Mouse (Mus musculus) midbrain, embryonic 12.5 days (tissue): ENCODE data around the gene Mns1. TPM values are rescaled to one million over a fixed set of nuclear protein-coding genes. Genes with fewer than 3 reads are reported as not detected.
"Not testable (repeated sequence)": the region's sequence is repeated elsewhere in the genome, so short reads cannot be mapped to it uniquely, and the experiment has no call there.

Experiments used
- ATAC-seq: fragments of 200-750 bp; cut with Nextera tagmentation; 2 replicates; pipeline ENCODE4 v1.8.0; 2017; ENCODE audit warnings: low read depth, moderate TSS enrichment, moderate library complexity; ENCODE audit not compliant: low FRiP score
- H3K27ac ChIP-seq: fragments of 300-500 bp; sonication (generic); replicated peaks from 2 replicates; pipeline ENCODE4 v1.5.1; 2016; ENCODE audit warnings: mild to moderate bottlenecking
- H3K27me3 ChIP-seq: fragments of 300-500 bp; sonication (generic); 2 replicates; pipeline ENCODE4 v1.6.1; 2016; ENCODE audit warnings: mild to moderate bottlenecking
- H3K36me3 ChIP-seq: fragments of 300-500 bp; sonication (generic); 2 replicates; pipeline ENCODE4 v1.6.1; 2016
- H3K4me1 ChIP-seq: fragments of 300-500 bp; sonication (generic); 2 replicates; pipeline ENCODE4 v1.6.1; 2016
- H3K4me2 ChIP-seq: fragments of 300-500 bp; sonication (generic); replicated peaks from 2 replicates; pipeline ENCODE4 v1.6.1; 2016; ENCODE audit warnings: mild to moderate bottlenecking, moderate library complexity
- H3K4me3 ChIP-seq: fragments of 300-500 bp; sonication (generic); 2 replicates; pipeline ENCODE4 v1.5.1; 2016; ENCODE audit warnings: mild to moderate bottlenecking
- H3K9ac ChIP-seq: fragments of 300-500 bp; sonication (generic); replicated peaks from 2 replicates; pipeline ENCODE4 v1.6.1; 2016; ENCODE audit warnings: mild to moderate bottlenecking, moderate library complexity
- H3K9me3 ChIP-seq: fragments of 300-500 bp; sonication (generic); 2 replicates; pipeline ENCODE4 v1.6.1; 2016; ENCODE audit warnings: mild to moderate bottlenecking
- WGBS: fragments of 180-500 bp; shearing (Covaris S2); methylation state at CpG from one replicate; pipeline ENCODE4 v1.1.7; 2016; 5-methylcytosine and 5-hydroxymethylcytosine counted together
- polyA plus RNA-seq: library from polyadenylated mRNA; unstranded; fragments of >200 nt; fragmentation: Nextera tagmentation; extraction: Ambion mirVana; gene quantifications from 2 replicates; pipeline ENCODE4 v1.2.1, GENCODE M21; 2016

Mns1 gene
- polyA plus RNA-seq, 1 experiment from 2014 or later, result 38.0 TPM

DNA sequence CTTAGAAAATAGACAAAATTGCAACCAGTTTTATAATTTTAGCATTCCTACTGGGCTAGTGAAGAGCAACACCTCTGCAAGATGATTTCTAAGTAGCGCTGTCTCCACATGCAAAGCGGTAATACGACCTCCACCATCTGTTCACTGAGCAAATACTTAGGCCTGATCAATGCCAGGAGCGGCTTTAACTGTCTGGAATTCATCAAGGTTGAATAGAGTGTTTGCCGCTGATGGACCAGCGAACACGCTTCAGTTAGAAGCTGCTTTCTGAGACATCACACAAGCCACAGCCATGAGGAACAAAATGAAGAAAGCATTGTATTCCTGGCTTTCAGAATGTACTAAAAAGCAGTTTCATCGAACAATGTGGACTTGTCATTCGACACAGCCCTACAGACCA is 2.9 kb upstream of the Mns1 start:
- no peak overlapping the region for H3K4me2 ChIP-seq
- no peak for ATAC-seq
- H3K36me3 ChIP-seq, result no peaks in the 10 kb centered on the region
- no peak overlapping the region for H3K27ac ChIP-seq
- H3K4me3 ChIP-seq, result no peak overlapping the region
- peaks cover 11% of the 10 kb centered on the region for H3K4me1 ChIP-seq
- no peak overlapping the region; the same call in 1 of the 2 replicates for H3K9ac ChIP-seq
- H3K9me3 ChIP-seq, result no peaks in the 10 kb centered on the region
- WGBS, result 53% methylated on average over 9 of the region's 9 CpGs
- H3K27me3 ChIP-seq, result no peaks in the 10 kb centered on the region

- Histone ChIP-seq H3K9me3 (no peaks in the 10 kb centered on the region), H3K4me1 (peaks cover 11% of the 10 kb centered on the region), H3K9ac (peak overlapping the region; percentile 46; the same call in 1 of the 2 replicates), H3K4me3 (peak overlapping the region; percentile 57), H3K27me3 (no peaks in the 10 kb centered on the region), H3K36me3 (peaks cover 5% of the 10 kb centered on the region), H3K4me2 (peak overlapping the region; percentile 92), H3K27ac (no peak overlapping the region; the same call in 1 of the 2 replicates)
- no peak for ATAC-seq
- 3% methylated on average over 9 of the region's 9 CpGs for WGBS
These were observed 938 bp downstream of the Mns1 start for GRCm38 (mm10) chr9:72438749-72439148.

DNA sequence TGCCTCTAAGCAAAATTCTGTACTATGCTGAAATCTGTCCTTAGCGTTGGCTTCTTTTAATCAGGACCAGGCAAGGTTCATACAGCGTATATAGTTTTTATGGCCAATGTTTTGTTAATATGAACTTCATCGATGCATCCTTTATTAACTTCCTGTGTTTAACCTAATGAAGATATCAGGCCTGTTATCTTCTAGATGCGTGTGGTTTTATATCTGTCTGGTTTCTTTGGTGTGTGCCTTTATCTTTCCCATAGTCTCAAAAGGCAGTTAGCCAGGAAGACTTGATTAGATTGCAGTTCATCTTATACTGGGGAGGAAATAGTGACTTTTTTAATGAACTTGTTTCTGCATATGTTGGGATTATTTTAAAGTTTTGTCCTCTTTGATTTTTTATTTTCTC is 2.5 kb downstream of the Mns1 start:
- no peak overlapping the region for H3K27ac ChIP-seq
- H3K27me3 ChIP-seq, result no peaks in the 10 kb centered on the region
- no peak overlapping the region for H3K4me2 ChIP-seq
- ATAC-seq, result no peak
- peaks cover 11% of the 10 kb centered on the region for H3K4me1 ChIP-seq
- no peaks in the 10 kb centered on the region for H3K9me3 ChIP-seq
- H3K36me3 ChIP-seq, result peaks cover 9% of the 10 kb centered on the region
- WGBS, result 96% methylated on average over 4 of the region's 4 CpGs
- H3K9ac ChIP-seq, result no peak overlapping the region
- no peak overlapping the region for H3K4me3 ChIP-seq

DNA sequence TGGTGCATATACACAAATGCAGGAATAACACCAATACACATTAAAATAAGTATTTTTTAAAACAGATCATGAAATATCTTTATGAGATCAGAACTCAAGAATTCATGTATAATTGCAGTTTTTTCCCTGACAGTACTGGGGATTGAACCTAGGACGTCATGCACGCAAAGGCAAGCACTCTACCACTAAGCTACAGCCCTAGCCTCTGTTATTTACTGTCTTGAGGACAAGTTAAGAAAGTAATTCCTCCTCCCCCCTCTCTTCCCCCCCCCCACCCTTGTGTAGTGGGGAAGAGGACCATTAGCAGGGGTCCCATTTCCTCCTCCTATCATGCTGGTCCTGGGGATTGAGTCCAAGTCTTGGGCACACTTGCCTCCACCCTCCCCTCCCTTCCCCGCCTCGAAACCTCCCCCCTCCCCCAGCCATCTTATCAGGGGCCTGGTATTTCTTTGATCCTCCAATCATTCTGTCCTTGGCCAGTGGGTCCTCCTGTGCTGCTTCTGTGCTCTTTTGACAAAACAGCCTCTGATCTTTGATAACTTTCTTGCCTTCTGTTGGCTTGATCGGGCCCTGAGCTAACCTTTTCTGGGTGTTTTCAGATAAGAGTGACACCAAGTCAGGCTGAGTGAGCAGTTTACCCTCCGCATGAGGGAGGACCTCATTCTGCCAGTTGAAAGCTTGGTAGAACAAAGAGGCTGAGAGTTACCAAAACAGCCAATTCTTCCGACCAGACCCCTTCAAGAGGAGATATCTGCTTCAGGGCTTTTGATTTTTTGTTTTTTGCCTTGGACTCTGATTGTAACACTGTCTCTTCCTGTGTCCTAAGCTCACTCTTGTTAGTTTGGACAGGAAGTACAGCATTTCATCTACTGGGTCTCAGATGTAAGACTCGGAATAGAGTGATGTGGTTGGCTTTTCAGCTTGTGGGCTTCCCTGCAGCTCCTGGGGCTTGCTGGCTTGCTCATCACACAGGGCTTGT is 3.4 kb downstream of the Mns1 start:
- WGBS, result 82% methylated on average over 8 of the region's 8 CpGs
- H3K4me1 ChIP-seq, result peaks cover 11% of the 10 kb centered on the region
- H3K27me3 ChIP-seq, result no peaks in the 10 kb centered on the region
- H3K4me2 ChIP-seq, result no peak overlapping the region
- H3K9ac ChIP-seq, result no peak overlapping the region
- ATAC-seq, result no peak
- H3K9me3 ChIP-seq, result no peaks in the 10 kb centered on the region
- H3K4me3 ChIP-seq, result no peak overlapping the region
- H3K36me3 ChIP-seq, result peaks cover 16% of the 10 kb centered on the region
- H3K27ac ChIP-seq, result no peak overlapping the region

DNA sequence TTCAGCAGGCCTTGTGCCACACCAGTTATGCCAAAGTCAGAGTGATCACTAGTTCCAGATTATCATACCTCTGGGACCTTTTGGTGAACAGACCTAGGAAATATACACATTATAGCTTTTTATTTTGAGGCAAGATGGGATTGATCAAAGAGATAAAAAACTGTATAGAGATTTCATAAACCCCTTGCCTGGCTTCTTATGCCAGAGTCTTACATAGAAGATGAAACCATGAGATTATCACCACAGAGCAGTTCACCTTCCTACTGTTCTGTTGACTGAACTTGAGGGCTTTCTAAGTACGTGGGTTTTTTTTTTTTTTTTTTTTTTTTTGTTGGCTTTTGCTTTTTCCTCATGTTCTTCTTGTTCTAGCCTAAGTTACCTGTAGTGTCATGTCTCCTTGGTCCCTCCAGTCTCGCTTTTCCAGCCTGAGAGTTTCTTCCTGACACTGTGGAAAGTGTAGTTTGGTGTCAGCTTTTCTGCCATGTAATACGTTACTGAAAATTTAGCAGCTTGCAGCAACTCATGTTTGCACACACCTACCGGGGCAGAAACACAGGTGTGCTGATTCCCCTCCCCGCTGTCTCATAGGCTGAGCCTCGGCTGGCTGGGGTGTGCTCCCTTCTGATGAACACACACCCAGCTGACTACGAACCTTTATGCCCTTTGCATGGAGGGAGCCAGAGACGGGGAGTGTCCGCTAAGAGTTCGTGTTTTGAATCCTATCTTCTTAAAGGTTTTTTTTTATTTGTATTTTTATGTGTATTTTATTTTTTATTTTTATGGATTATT is 4.3 kb downstream of the Mns1 start:
- Histone ChIP-seq H3K4me1 (peaks cover 11% of the 10 kb centered on the region), H3K9me3 (no peaks in the 10 kb centered on the region), H3K27me3 (no peaks in the 10 kb centered on the region), H3K36me3 (peaks cover 24% of the 10 kb centered on the region), H3K27ac (no peak overlapping the region), H3K4me3 (no peak overlapping the region), H3K9ac (no peak overlapping the region), H3K4me2 (no peak overlapping the region)
- no peak for ATAC-seq
- 95% methylated on average over 10 of the region's 10 CpGs for WGBS

GRCm38 (mm10) chr9:72448026-72448425 is 10.2 kb downstream of the Mns1 start:
- ATAC-seq, result no peak
- no peaks in the 10 kb centered on the region for H3K27me3 ChIP-seq
- H3K36me3 ChIP-seq, result peaks cover 68% of the 10 kb centered on the region
- no peaks in the 10 kb centered on the region for H3K9me3 ChIP-seq
- 55% methylated on average over 8 of the region's 8 CpGs for WGBS
- H3K27ac ChIP-seq, result no peak overlapping the region
- H3K4me2 ChIP-seq, result no peak overlapping the region
- H3K4me3 ChIP-seq, result no peak overlapping the region
- H3K4me1 ChIP-seq, result no peaks in the 10 kb centered on the region
- no peak overlapping the region for H3K9ac ChIP-seq

DNA sequence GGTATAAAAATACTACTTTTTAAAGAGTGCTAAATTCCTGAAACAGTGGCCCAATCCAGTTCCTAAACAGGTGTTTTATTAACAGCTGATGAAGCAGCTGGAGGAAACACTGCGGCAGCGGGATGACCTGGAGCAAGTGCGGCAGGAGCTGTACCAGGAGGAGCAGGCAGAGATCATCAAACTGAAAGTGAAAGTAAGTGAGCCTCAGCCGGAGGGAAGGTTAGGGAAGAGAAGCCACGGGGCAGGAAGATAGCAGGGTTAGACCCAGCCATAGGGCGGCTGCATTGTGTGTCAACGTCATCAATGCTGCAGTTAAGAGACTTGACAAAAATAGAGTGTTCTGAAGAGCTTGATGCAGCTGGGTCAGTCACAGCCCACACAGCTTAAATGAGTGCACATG is 11.6 kb downstream of the Mns1 start:
- no peak overlapping the region for H3K4me3 ChIP-seq
- H3K9ac ChIP-seq, result no peak overlapping the region
- no peaks in the 10 kb centered on the region for H3K9me3 ChIP-seq
- H3K36me3 ChIP-seq, result peaks cover 76% of the 10 kb centered on the region
- H3K4me2 ChIP-seq, result no peak overlapping the region
- no peaks in the 10 kb centered on the region for H3K27me3 ChIP-seq
- H3K4me1 ChIP-seq, result no peaks in the 10 kb centered on the region
- ATAC-seq, result no peak
- 93% methylated on average over 7 of the region's 7 CpGs for WGBS
- no peak overlapping the region for H3K27ac ChIP-seq

- Histone ChIP-seq H3K4me2 (no peak overlapping the region), H3K36me3 (peaks cover 75% of the 10 kb centered on the region), H3K27me3 (no peaks in the 10 kb centered on the region), H3K9ac (no peak overlapping the region), H3K4me1 (no peaks in the 10 kb centered on the region), H3K27ac (no peak overlapping the region), H3K4me3 (no peak overlapping the region), H3K9me3 (no peaks in the 10 kb centered on the region)
- 87% methylated on average over 2 of the region's 2 CpGs for WGBS
- no peak for ATAC-seq
These were observed 12.0 kb downstream of the Mns1 start for GRCm38 (mm10) chr9:72449841-72450240.

DNA sequence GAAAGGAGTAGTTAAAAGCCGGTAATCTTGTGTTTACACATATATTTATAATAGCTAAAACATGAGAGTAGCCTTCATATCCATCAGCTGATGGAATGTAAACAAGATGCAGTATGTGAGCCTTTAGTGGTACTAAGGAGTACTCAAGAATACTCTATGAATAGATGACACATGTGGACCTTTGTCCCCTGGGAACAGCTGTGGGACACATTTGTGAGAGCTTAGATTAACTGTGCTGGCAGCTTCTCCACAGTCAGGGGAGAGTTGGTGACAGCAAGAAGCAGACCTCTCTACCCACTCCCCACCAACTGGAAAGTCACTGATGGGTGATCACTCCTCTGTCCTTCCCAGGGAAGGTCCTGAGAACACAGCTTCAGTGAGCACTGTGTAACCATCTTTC is 12.6 kb downstream of the Mns1 start:
- ATAC-seq, result no peak
- Histone ChIP-seq H3K27me3 (no peaks in the 10 kb centered on the region), H3K36me3 (peaks cover 73% of the 10 kb centered on the region), H3K4me1 (no peaks in the 10 kb centered on the region), H3K4me3 (no peak overlapping the region), H3K9me3 (no peaks in the 10 kb centered on the region), H3K4me2 (no peak overlapping the region), H3K9ac (no peak overlapping the region), H3K27ac (no peak overlapping the region)
- WGBS, result 98% methylated on average over 1 of the region's 1 CpGs

DNA sequence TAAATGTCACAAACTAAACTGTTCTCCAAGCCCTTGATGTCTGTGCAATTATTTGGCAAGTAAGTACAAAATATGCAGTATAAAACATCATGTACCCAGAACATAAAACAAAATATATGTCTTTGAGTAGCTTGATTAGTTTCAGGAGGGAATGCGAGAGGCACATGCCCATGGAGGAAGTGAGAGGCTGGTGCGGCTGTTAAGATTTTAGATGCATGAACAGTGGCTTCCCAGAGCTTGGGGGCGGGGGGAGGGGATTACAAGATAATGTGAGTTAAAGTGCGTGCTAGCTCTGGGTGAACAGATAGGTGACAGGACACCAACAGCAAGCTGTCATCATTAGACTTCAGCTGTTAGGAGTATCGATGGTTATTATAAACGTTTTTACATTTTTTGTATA is 13.3 kb downstream of the Mns1 start:
- no peaks in the 10 kb centered on the region for H3K9me3 ChIP-seq
- H3K4me3 ChIP-seq, result no peak overlapping the region
- no peak overlapping the region for H3K4me2 ChIP-seq
- 89% methylated on average over 6 of the region's 6 CpGs for WGBS
- no peak for ATAC-seq
- no peaks in the 10 kb centered on the region for H3K27me3 ChIP-seq
- no peak overlapping the region for H3K9ac ChIP-seq
- H3K4me1 ChIP-seq, result no peaks in the 10 kb centered on the region
- no peak overlapping the region for H3K27ac ChIP-seq
- H3K36me3 ChIP-seq, result peaks cover 68% of the 10 kb centered on the region

DNA sequence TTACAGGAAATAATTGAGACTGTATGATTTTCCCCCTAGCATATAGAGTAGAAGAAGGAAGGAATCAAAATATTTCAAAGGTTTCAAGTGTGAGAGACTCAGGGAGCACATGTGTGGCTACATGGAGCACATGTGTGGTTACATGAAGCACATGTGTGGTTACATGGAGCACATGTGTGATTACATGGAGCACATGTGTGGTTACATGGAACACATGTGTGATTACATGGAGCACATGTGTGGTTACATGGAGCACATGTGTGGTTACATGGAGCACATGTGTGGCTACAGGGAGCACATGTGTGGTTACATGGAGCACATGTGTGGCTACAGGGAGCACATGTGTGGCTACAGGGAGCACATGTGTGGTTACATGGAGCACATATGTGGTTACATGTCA is 16.5 kb downstream of the Mns1 start:
- not testable (repeated sequence) for H3K9me3 ChIP-seq, H3K9ac ChIP-seq, H3K4me2 ChIP-seq, H3K27me3 ChIP-seq, H3K4me1 ChIP-seq, H3K4me3 ChIP-seq, H3K27ac ChIP-seq, ATAC-seq
- H3K36me3 ChIP-seq, result peaks cover 59% of the 10 kb centered on the region

- no peaks in the 10 kb centered on the region for H3K27me3 ChIP-seq
- H3K9me3 ChIP-seq, result no peaks in the 10 kb centered on the region
- H3K36me3 ChIP-seq, result peaks cover 61% of the 10 kb centered on the region
- no peak overlapping the region for H3K27ac ChIP-seq
- ATAC-seq, result no peak
- H3K4me3 ChIP-seq, result no peak overlapping the region
- H3K4me1 ChIP-seq, result no peaks in the 10 kb centered on the region
- WGBS, result 53% methylated on average over 1 of the region's 1 CpGs
- no peak overlapping the region for H3K4me2 ChIP-seq
- no peak overlapping the region for H3K9ac ChIP-seq
These were observed 18.6 kb downstream of the Mns1 start for GRCm38 (mm10) chr9:72456374-72456773.
